Mouse (Mus musculus): ENCODE measurements around the gene Ndufaf3.

Ndufaf3 gene

DNA sequence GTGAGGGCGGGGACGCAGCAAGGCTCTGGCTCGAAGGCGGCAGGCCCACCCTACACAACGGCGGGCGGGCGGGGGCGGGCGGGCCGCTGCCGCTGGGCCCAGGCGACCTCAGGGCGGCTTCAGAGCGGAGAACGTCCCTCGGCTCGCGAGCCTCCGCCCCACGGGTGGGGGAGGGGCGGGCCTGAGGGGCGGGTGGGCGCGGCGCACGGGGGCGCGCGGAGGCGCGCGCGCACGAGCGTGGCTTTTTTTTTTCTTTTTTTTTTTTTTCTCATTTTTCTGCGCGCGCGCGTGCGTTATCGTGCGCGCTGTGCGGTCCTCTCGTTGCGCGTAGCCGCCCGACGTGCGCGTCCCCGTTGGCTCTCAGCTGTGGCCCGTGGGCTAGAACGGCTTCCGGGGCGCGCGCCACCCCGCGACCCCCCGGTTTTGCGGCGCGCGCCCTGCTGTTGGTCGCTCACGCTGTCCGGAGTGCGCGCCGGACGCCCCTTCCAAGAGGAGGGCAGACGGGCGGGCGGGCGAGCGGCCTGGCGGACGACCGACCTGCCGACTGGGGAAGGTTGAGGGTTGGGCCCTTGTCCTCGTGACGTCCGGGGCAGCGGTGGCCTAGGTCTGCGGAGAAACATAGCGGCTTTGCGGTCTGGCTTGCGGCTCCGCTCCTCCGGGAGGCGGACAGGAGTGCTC, 49.8 kb downstream of the Ndufaf3 start:
- peak; percentile 69 for DNase-seq (ENCODE audit: low spot score)

DNA sequence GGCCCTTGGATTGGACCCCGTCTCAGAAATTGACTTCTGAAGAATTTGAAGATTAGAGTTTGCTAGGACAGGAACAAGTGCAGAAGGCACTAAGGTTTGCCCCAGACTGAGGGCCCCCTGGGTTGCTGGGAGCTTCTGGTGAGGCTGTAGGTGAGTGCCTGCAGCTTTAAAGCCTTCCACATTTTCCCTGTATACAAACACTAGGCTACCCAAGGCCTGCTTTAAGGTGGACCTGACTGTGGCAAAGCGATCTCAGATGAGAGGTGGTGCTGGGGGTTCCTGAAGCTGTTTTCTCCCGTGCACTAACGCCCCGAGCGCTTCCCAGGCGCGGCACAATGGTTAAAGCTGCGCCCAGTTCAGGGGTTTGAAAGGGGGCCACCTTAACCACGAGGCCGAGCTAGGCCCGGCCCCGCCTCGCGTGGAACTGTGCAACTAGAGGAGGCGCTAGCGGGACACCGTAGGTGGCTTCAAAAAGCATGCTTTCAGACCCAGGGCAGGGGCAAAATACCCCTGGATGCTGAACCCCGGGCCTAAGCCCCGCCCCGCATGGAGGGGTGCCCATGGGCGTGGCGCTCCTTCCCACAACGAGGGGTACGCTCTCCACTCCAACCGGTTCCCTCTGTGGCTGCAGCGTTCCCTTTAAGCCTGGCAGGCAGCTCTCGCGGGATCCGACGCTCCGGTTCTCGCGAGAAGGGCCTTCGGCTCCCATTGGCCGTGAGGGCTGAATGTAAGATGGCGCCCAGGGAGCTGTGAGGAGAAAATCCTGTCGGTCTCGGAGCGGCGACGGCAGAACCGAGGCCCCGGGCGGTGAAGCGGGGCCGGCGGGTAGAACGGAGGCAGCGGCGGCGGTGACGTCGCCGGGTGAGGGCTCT, 50.6 kb downstream of the Ndufaf3 start, which contains the start of gene Qrich1:
Qrich1 (plus strand) TSS at position 427 of the 872 bp plus-strand sequence.
- peak; percentile 83 for DNase-seq (ENCODE audit: low spot score)

Measured in ovary, postnatal 14 days (tissue).